Mouse (Mus musculus): ENCODE data around the gene Tmem217.

GRCm38 (mm10) chr17:29533866-29534265 lies 18.3 kb downstream of the Tmem217 start:
- TF ChIP-seq CTCF (conservative IDR thresholded peaks at IDR 0.05; ENCODE audit: low read length) (no peak), NANOG (IDR thresholded peaks at IDR 0.05; ENCODE audit: borderline replicate concordance, low read length) (no peak), POU5F1 (IDR thresholded peaks at IDR 0.05; ENCODE audit: borderline replicate concordance, low read length) (no peak)

Data from E14TG2a.4 (cell line).